Mouse (Mus musculus) ovary, postnatal 10 days (tissue): Measurements from ENCODE around the gene Hyal1.

Experiments used
- DNase-seq: peaks from one replicate; pipeline ENCODE4 v3.0.0; 2022; ENCODE audit warnings: low spot score

Hyal1 gene

GRCm38 (mm10) chr9:107576357-107577107, at the start of gene Hyal1:
Gene Hyal1, plus strand, starts transcription at chr9:107576927.
- DNase-seq = no peak

GRCm38 (mm10) chr9:107533791-107534407, 42.8 kb upstream of the Hyal1 start, which contains the start of gene Tmem115:
Gene Tmem115, plus strand, starts transcription at chr9:107533945.
- peak; percentile 75 for DNase-seq

GRCm38 (mm10) chr9:107534408-107535202, 42.1 kb upstream of the Hyal1 start:
- DNase-seq = no peak

- DNase-seq = no peak
Measured at GRCm38 (mm10) chr9:107538231-107538630, 38.5 kb upstream of the Hyal1 start.

DNA sequence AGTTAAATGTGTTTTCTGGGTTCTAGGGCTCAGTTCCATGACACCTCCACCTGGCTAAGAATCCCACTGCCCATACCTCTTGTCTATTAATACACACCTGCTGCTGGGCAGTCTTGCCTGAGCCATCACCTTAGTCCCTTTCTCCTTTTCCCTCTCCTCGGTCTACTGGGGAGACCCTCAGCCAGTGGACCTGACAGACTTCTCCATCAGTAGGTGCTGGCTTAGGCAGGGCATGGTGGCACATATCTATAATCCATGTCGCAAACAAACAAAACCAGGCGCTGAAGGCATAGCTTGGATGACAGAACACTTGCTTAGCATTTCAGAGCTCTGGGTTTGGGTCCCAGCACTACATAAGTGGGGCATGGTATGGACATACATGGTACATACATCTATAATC, 38.0 kb upstream of the Hyal1 start:
- no peak for DNase-seq

DNA sequence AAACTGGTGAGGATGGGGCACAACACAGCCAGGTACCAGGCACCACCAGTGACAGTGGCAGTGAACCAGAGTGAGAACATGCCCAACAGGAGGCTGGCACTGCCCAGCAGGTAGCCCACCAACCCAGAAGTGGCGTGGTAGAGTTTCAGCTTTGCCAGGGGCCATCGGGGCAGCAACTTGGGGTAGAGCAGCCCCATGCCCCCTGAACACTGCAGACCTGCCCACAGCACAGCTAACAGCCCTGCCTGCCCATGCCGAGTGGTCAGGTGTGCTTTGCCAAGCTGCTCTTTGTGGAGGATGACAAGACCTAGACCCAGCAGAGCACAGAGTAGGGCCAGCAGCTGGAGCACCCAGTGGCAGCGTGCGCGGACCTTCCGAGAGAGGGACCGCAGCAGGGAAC, 36.8 kb upstream of the Hyal1 start:
- DNase-seq = no peak

DNA sequence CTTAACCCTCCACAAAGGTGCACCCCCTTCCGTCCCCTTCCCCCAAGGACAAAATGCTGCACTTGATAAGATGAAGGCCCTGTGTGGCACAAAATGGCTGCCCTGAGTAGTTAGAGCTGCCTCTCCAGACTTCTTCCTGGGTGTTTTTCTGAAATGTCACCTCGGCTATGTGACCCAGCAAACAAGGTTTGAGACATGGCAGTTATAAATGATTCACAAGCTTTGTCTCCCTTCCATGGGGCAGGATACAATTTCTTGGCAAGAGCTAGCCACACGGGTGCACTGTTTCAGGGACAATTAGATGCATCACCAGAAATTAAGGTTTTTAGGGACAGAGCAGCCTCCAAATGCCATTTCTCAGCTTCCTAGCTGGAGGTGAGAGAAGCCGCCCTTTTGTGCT, 36.3 kb upstream of the Hyal1 start:
- no peak for DNase-seq

- DNase-seq = no peak
Measured at GRCm38 (mm10) chr9:107541005-107541404, 35.7 kb upstream of the Hyal1 start.

GRCm38 (mm10) chr9:107541474-107542351, 35.0 kb upstream of the Hyal1 start, which contains the start of the genes Cyb561d2 and Nprl2:
Gene Cyb561d2, minus strand, starts transcription at chr9:107542193.
Gene Nprl2, plus strand, starts transcription at chr9:107542226.
- peak; percentile 86 for DNase-seq

DNA sequence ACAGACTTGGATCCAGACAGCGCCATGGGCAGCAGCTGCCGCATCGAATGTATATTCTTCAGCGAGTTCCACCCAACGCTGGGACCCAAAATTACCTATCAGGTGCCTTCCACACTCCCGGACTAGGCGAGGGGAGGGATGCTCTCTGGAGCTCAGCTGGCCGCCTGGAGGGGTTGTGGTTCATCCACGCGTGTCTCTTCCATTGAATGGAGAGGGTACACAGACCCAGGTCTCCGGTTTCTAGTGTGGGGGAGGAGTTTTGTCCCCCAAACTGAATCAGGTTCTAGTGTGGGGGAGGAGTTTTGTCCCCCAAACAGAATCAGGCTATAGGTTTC, 34.4 kb upstream of the Hyal1 start:
- DNase-seq = no peak

DNA sequence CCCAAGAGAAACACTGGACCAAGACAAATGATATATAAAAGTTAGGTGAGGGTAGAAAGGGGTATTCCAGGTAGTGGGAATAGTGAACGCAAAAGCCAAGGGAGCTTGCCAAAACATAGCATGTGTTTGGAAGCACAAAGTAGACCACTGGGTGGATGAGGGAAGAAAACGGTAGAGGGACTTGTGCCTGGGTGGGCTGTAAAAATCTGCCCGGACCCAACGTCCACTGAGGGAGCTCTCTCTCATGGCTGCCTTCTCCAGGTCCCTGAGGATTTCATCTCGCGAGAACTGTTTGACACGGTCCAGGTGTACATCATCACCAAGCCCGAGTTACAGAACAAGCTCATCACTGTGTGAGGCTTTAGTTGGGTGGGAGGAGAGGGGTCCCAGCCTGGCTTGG, 34.0 kb upstream of the Hyal1 start:
- DNase-seq = no peak

DNA sequence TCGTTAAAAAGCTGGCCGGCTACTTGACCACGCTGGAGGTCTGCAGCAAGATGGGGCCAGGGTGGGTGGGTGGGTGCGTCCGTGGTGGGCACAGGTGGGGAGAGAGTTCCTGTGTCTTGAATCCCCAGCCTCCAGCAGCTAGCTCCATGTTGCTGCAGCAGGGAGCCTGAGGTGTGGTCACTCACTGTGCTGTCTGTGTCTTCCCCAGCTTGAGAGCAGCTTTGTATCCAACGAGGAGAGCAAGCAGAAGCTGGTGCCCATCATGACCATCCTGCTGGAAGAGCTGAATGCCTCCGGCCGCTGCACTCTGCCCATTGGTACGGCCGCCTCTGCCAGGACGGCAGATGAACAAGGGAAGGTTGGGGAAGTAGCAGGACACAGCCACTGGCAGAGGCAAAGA, 33.4 kb upstream of the Hyal1 start:
- DNase-seq = no peak

DNA sequence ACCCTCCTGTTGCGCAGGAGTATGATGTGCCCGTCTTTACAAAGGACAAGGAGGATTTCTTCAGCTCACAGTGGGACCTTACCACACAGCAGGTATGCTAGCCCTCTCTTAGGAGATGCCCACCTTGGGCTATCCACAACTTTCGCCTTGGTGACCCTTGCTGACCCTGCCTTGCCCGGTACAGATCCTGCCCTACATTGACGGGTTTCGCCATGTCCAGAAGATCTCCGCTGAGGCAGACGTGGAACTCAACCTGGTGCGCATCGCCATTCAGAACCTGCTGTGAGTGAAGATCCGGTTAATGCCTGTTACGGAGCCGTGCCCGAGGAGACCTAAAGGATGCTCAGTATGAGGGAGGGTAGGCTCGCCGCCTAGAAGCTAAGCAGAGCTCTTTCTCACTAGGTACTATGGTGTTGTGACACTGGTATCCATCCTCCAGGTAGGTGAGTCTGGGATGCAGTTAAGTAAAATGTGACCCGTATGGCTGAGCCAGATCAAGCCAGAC, 32.5 kb upstream of the Hyal1 start:
- DNase-seq = no peak

- no peak for DNase-seq
Measured at GRCm38 (mm10) chr9:107544729-107545128, 32.0 kb upstream of the Hyal1 start.

DNA sequence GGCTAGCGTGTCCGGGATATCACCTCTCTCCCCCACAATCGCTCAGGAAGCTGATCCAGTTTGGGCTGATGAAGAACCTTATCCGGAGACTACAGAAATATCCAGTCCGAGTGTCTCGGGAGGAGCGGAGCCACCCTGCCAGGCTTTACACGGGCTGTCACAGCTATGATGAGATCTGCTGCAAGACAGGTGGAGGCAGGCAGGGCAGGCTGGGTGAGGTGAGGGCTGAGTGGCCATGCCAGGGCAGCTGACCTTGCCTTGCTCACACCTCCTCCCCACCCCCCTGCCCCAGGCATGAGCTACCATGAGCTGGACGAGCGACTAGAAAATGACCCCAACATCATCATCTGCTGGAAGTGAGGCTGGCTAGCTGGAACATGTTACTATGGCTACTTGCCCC, 31.5 kb upstream of the Hyal1 start:
- DNase-seq = no peak

DNA sequence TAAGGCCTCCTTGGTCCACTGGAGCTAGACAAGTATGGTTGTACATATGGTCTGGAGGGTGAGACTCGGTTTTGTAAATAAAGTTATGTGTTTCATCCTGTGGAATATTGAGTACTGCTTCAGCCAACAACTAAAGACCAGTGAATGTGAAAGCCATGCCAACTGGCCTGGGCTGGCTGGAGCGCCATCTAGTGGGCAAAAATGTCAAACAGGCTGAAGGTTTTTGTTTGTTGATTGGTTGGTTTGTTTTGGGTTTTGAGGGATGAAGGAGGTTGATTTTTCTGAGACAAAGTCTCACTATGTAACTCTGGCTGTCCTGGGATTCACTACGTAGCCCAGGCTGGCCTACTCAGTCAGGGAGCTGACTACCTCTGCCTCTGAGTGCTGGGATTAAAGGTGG, 31.1 kb upstream of the Hyal1 start:
- DNase-seq = no peak

GRCm38 (mm10) chr9:107547026-107547425, 29.7 kb upstream of the Hyal1 start, which contains the start of gene Zmynd10:
Gene Zmynd10, plus strand, starts transcription at chr9:107547298.
- no peak for DNase-seq

GRCm38 (mm10) chr9:107547957-107548356, 28.8 kb upstream of the Hyal1 start:
- no peak for DNase-seq

GRCm38 (mm10) chr9:107548820-107549219, 27.9 kb upstream of the Hyal1 start:
- DNase-seq = no peak

DNA sequence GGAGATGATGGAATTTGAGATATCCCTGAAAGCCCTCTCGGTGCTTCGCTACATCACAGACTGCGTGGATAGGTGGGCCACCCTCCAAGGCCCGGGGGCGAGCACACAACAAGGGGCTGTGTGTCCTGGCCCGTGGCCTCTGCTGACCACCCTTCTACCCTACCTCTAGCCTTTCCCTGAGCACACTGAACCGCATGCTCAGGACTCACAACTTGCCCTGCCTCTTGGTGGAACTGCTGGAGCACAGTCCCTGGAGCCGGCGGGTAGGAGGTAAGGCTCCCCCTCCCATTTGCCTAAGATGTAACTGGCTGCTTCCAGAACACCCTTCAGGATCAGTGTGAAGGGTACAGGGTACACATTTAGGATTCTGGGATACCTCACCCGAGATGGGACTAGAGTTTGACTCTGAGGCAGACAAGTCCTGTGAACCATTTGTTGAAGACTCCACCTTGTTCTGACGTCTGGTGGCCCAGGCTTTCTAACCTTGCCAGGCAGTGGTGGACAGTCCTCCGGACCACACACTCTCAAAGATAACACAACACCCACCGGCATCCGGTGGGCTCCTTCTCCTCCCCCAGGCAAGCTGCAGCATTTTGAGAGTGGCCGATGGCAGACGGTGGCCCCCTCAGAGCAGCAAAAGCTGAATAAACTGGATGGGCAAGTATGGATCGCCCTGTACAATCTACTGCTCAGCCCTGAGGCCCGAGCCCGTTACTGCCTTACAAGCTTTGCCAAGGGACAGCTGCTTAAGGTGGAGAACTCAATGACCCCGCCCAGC, 27.2 kb upstream of the Hyal1 start:
- DNase-seq = no peak
